Mouse (Mus musculus) MEL (cell line): ENCODE data around the gene Srxn1.
A peak's percentile ranks its signal among the peaks of the same experiment; 100 is the strongest.

Experiments
- BHLHE40 ChIP-seq: IDR thresholded peaks from 2 replicates; pipeline ENCODE4 v1.6.1; 2012; ENCODE audit warnings: low read depth, mild to moderate bottlenecking, inconsistent platforms, low read length, improper control_type of control experiment, borderline replicate concordance
- CHD2 ChIP-seq: IDR thresholded peaks from 2 replicates; pipeline ENCODE4 v1.6.1; 2011; ENCODE audit warnings: low read length, improper control_type of control experiment
- CTCF ChIP-seq, 3 experiments: IDR thresholded peaks in 2 of 3; conservative IDR thresholded peaks in 1 of 3; 2 replicates each; pipeline ENCODE4 v1.5.1; 2011 to 2012; ENCODE audit warnings: low read length in 3 of 3, low read depth in 2 of 3, mild to moderate bottlenecking in 2 of 3, improper control_type of control experiment in 1 of 3, inconsistent platforms in 1 of 3, mixed read lengths in 1 of 3, moderate library complexity in 1 of 3; ENCODE audit not compliant: control insufficient read depth in 1 of 3, insufficient read depth in 1 of 3, poor library complexity in 1 of 3, severe bottlenecking in 1 of 3
- E2F4 ChIP-seq: IDR thresholded peaks from 2 replicates; pipeline ENCODE4 v1.6.1; 2011; ENCODE audit warnings: low read depth, low read length, improper control_type of control experiment, borderline replicate concordance
- ELF1 ChIP-seq: IDR thresholded peaks from 2 replicates; pipeline ENCODE4 v1.6.1; 2014; ENCODE audit warnings: low read depth, mild to moderate bottlenecking, inconsistent platforms, low read length, improper control_type of control experiment, moderate library complexity
- EP300 ChIP-seq, 2 experiments: IDR thresholded peaks; 2 replicates each; pipeline ENCODE4 v1.6.1; 2011; ENCODE audit warnings: improper control_type of control experiment in 2 of 2, low read length in 2 of 2, low read depth in 1 of 2, mild to moderate bottlenecking in 1 of 2
- HCFC1 ChIP-seq: IDR thresholded peaks from 2 replicates; pipeline ENCODE4 v1.6.1; 2012; ENCODE audit warnings: low read depth, mild to moderate bottlenecking, inconsistent platforms, low read length, improper control_type of control experiment, moderate library complexity
- POLR2A ChIP-seq, 2 experiments: IDR thresholded peaks; 2 replicates each; pipeline ENCODE4 v1.6.1; 2011 to 2012; ENCODE audit warnings: low read length in 2 of 2, mild to moderate bottlenecking in 2 of 2, control low read depth in 1 of 2, improper control_type of control experiment in 1 of 2, low read depth in 1 of 2, moderate library complexity in 1 of 2; ENCODE audit not compliant: control insufficient read depth in 1 of 2, insufficient read depth in 1 of 2, poor library complexity in 1 of 2
- POLR2AphosphoS5 ChIP-seq: IDR thresholded peaks from 2 replicates; pipeline ENCODE4 v1.6.1; 2012; ENCODE audit warnings: low read depth, borderline replicate concordance, mild to moderate bottlenecking, inconsistent platforms, low read length, moderate library complexity, mixed read lengths
- TAL1 ChIP-seq: IDR thresholded peaks from 2 replicates; pipeline ENCODE4 v1.6.1; 2012; ENCODE audit warnings: mild to moderate bottlenecking, inconsistent platforms, low read length, moderate library complexity, mixed read lengths
- USF1 ChIP-seq: IDR thresholded peaks from 2 replicates; pipeline ENCODE4 v1.6.1; 2014; ENCODE audit warnings: low read depth, mild to moderate bottlenecking, inconsistent platforms, low read length, improper control_type of control experiment, moderate library complexity
- ZNF384 ChIP-seq: IDR thresholded peaks from 2 replicates; pipeline ENCODE4 v1.6.1; 2012; ENCODE audit warnings: low read depth, mild to moderate bottlenecking, inconsistent platforms, low read length, improper control_type of control experiment

DNA sequence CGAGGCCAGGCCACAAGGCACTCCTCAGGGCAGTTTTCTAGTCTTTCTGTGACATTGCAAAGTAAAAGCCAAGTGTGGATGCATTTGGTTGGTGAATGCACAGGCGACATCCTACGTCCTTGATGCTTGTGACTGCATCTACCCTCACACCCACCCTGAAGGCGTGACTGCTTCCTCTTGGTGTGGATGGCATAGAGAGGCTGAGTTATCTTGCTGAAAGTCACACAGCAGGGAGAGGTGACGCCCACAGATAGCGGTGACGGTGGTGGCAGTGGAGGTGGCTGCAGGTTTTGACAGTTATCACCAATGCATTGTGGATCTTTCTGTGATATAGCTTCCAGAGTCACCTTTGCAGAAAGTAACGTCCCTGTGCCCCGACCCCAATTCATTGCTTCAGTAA, 17.6 kb downstream of the Srxn1 start:
- TF ChIP-seq POLR2A (IDR thresholded peaks at IDR 0.05; ENCODE audit: control insufficient read depth in 1 of 2, insufficient read depth in 1 of 2, low read depth in 1 of 2, low read length in 2 of 2, poor library complexity in 1 of 2) (peak in 1 of 2 experiments; percentile 43; a peak in 1 of 4 replicates), ELF1 (no peak), E2F4 (no peak), ZNF384 (no peak), POLR2AphosphoS5 (no peak), HCFC1 (peak; percentile 67; the same call in 1 of the 2 replicates), USF1 (no peak), BHLHE40 (peak; percentile 66; the same call in 1 of the 2 replicates), CHD2 (no peak), EP300 (IDR thresholded peaks at IDR 0.05; ENCODE audit: low read depth in 1 of 2, low read length in 2 of 2) (peak; percentile 92 to 96), TAL1 (peak; percentile 80), CTCF (IDR thresholded peaks at IDR 0.05 in 2 of 3, conservative IDR thresholded peaks at IDR 0.05 in 1 of 3; ENCODE audit: control insufficient read depth in 1 of 3, insufficient read depth in 1 of 3, low read depth in 2 of 3, low read length in 3 of 3, poor library complexity in 1 of 3, severe bottlenecking in 1 of 3) (no peak)
